Mouse (Mus musculus) C2C12 (cell line): ENCODE measurements around the gene Qser1.

Source experiments
- CTCF ChIP-seq: IDR thresholded peaks from one replicate; pipeline ENCODE4 v1.5.1; 2011; ENCODE audit not compliant: control insufficient read depth, insufficient read depth, insufficient read length
- USF1 ChIP-seq: IDR thresholded peaks from one replicate; pipeline ENCODE4 v1.6.1; 2011; ENCODE audit warnings: low read depth, mild to moderate bottlenecking, control low read depth, moderate library complexity

DNA sequence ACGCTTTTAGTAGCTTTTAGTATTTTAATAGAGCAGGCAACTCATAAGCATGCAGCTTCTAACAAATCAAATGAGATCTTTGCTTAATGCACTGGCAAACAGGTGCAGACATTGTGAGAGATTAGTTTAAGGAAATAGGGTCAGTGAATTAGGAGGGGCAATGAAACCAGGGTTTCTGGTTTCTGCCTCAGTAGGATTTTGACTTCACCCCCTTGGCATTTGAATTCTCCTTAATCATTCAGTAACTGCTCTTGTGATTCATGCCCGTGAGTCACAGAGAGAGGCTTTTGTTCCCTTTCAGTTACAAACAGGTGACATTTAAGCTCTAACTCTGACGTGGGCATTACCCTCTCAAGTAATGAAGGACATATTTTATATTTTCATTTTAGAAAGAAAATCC, 39.2 kb upstream of the Qser1 start:
- TF ChIP-seq CTCF = no peak
- TF ChIP-seq USF1 = no peak
